Mouse (Mus musculus): ENCODE measurements around the gene Tmem210.

- TF ChIP-seq POLR2A (IDR thresholded peaks at IDR 0.05; ENCODE audit: low read depth, low read length) (no peak), CTCF (IDR thresholded peaks at IDR 0.05; ENCODE audit: extremely low read depth, insufficient read length, insufficient replicate concordance, low read depth, low read length) (peak; percentile 38; the same call in 1 of the 2 replicates)
These were observed 35.6 kb upstream of the Tmem210 start for GRCm38 (mm10) chr2:25252331-25252730.
